Mouse (Mus musculus) spleen, postnatal 4 days (tissue): Measurements from ENCODE around the gene Foxo3.

Experiments used
- DNase-seq, 2 experiments: peaks; one replicate each; pipeline ENCODE4 v3.0.0; 2022; ENCODE audit warnings: low spot score in 2 of 2

Gene Foxo3

GRCm38 (mm10) chr10:42275401-42275870, 1.1 kb downstream of the Foxo3 start:
- peak in 1 of 2 experiments; percentile 70 for DNase-seq

GRCm38 (mm10) chr10:42274712-42275400, 1.7 kb downstream of the Foxo3 start:
- DNase-seq, result peak in 1 of 2 experiments; percentile 86

- DNase-seq, result peak; percentile 74 to 84
Measured at GRCm38 (mm10) chr10:42273760-42274691, 2.5 kb downstream of the Foxo3 start.

DNA sequence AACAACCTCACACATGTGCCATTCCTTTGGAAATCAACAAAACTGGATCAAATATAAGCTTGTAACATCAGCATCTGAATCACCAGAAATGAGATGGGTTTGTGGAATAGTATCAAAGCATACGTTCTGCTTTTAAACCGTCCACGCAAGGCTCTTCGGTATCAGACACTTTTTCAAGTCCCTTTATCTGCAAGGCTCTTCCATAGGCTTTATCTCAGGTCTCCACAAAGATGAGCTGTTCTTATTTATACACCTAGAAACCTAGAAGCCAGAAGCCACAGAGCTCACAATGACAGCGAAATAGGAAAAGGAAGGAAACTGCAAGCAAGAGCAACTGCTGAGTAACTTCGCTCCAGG, 3.2 kb downstream of the Foxo3 start:
- DNase-seq, result no peak

- DNase-seq, result peak in 1 of 2 experiments; percentile 62
Measured at GRCm38 (mm10) chr10:42271454-42272230, 4.9 kb downstream of the Foxo3 start.

- DNase-seq, result peak; percentile 40 to 67
Measured at GRCm38 (mm10) chr10:42270277-42271083, 6.1 kb downstream of the Foxo3 start.

GRCm38 (mm10) chr10:42269281-42270025, 7.1 kb downstream of the Foxo3 start:
- peak; percentile 52 to 74 for DNase-seq

DNA sequence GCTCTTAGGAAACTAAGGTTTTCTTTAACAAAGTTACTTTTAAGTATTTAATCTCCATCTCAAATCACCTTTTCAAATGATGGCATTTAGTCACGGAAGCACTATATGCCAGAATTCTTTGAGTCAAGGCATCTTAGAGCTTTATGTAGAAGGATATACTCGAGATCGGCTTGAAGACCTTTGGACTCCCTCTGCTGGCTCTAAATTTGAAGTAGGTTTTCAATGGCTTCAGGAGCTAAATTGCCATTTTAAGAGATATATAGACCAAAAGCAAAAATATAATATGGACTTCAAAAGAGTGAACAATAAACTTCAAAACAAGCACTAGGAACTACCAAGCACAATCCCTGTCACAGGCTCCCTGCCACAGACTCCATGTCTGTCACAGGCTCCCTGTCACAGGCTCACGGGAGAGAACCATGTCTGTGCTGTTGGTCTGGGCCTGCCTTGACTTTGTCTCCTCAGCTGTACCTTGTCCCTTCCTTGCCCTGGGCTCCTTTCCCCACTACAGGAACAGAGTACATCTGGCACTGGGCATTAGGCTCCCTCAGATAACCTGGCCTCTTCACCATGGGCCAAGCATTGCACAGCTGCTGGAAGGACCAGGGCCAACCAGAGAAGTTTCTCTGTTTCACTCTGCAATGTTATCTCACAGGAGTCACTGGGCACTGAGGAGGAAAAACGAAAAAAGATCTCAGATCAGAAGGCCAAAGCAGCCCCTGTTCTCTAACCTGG, 8.6 kb downstream of the Foxo3 start:
- peak in 1 of 2 experiments; percentile 66 for DNase-seq

DNA sequence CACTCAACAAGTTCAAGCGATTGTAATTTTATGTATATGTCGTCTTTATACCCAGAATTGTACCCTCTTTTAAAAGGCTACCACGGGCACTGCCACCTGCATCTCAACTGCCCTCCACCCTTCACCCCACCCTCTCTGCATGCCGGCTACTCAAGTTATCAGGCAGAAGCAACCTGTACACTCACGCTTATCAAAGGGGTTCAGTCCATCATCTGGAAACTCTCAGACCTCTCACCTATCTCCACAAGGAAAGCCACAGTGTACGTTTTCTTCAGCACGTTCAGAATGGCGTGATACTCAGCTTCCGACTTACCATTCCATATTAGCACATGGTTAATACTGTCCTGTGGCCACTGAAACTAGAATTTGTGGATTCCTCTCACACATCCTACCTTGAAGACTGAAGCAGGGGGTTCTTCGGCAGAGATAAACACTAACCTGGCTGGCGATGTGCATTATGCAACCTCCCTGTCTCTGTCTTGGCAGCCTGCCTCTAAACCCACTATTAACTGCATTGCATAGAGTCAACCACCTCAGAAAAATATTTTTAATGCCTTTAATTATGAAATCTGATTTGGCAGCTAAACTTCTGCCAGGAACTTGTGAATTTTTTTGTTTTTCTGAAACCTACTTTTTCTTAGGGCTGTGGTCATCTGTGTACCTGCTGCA, 11.4 kb downstream of the Foxo3 start:
- DNase-seq, result peak; percentile 72 to 75

DNA sequence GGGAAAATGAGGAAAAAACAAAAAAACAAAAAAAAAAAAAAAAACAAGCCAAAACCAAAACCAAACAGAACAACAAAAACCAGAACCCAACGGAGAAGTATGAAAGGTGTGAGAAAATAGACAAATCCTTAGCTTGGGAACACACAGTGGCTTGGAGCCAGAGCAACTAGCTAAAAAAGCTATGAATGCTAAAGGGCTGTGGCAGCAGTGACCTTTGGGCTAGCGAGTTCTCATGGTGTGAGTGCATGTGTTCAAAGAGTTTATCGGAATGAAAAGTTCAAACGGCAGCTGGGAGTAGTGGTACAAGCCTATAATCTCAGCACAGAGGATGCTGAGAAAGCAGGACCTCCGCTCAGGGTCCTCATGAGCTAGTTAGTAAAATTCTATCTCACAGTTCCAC, 12.4 kb downstream of the Foxo3 start:
- DNase-seq, result no peak

- DNase-seq, result no peak
Measured at GRCm38 (mm10) chr10:42263701-42264100, 12.9 kb downstream of the Foxo3 start.

- DNase-seq, result no peak
Measured at GRCm38 (mm10) chr10:42262061-42262460, 14.5 kb downstream of the Foxo3 start.

- peak in 1 of 2 experiments; percentile 55 for DNase-seq
Measured at GRCm38 (mm10) chr10:42261103-42261502, 15.5 kb downstream of the Foxo3 start.

GRCm38 (mm10) chr10:42260523-42260922, 16.0 kb downstream of the Foxo3 start:
- peak; percentile 47 to 66 for DNase-seq

GRCm38 (mm10) chr10:42259602-42260001, 17.0 kb downstream of the Foxo3 start:
- DNase-seq, result peak in 1 of 2 experiments; percentile 55

- peak in 1 of 2 experiments; percentile 60 for DNase-seq
Measured at GRCm38 (mm10) chr10:42257985-42258384, 18.6 kb downstream of the Foxo3 start.

- DNase-seq, result no peak
Measured at GRCm38 (mm10) chr10:42254788-42255187, 21.8 kb downstream of the Foxo3 start.

DNA sequence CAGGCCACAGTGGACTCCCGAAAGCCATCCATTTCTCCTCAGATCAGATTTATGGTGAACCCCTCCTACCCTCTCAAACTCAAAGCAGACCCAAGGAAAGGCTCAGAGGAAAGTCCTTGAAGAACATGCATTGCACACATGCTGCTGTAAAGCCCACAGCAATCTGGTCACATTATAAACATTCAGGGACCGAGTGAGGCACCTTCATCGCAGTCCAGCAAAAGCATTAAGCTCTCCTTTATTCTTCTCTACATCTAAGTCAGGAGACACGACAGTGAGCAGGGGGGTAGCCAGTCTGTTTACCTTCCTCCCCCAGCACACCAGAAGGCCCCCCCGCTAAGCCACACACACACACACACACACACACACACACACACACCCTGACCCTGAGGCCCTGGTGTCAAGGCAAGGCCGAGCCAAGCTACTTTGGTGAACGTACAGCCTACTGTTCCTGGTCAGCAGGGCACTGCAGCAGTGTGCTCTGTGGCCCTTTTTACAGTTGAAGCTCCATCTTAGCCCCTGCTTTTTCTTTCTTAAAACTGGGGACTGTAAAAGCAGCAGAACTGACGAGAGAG, 24.7 kb downstream of the Foxo3 start:
- DNase-seq, result no peak

- DNase-seq, result no peak
Measured at GRCm38 (mm10) chr10:42251203-42251602, 25.4 kb downstream of the Foxo3 start.
